Mouse (Mus musculus): ENCODE measurements around the gene Plekhg5.
"Not testable (repeated sequence)": the region's sequence is repeated elsewhere in the genome, so short reads cannot be mapped to it uniquely, and the experiment has no call there.

Plekhg5 gene

GRCm38 (mm10) chr4:152072121-152072601 lies at the start of gene Plekhg5:
TSS of gene Plekhg5 (plus strand) at chr4:152072498.
- no peak for DNase-seq (ENCODE audit: extremely low spot score)

- no peak for DNase-seq (ENCODE audit: extremely low spot score)
Observed at GRCm38 (mm10) chr4:152022506-152022905, 49.8 kb upstream of the Plekhg5 start.

GRCm38 (mm10) chr4:152024525-152024924 lies 47.8 kb upstream of the Plekhg5 start:
- no peak for DNase-seq (ENCODE audit: extremely low spot score)

GRCm38 (mm10) chr4:152026751-152027508 lies 45.4 kb upstream of the Plekhg5 start:
- peak; percentile 53 for DNase-seq (ENCODE audit: extremely low spot score)

- DNase-seq (ENCODE audit: extremely low spot score), result peak; percentile 95
Observed at GRCm38 (mm10) chr4:152027524-152027923, 44.8 kb upstream of the Plekhg5 start, which contains the start of gene Zbtb48. TSS of gene Zbtb48 (minus strand) at chr4:152027671.

GRCm38 (mm10) chr4:152028456-152028855 lies 43.8 kb upstream of the Plekhg5 start:
- DNase-seq (ENCODE audit: extremely low spot score), result no peak

- no peak for DNase-seq (ENCODE audit: extremely low spot score)
Observed at GRCm38 (mm10) chr4:152029087-152029486, 43.2 kb upstream of the Plekhg5 start.

- DNase-seq (ENCODE audit: extremely low spot score), result no peak
Observed at GRCm38 (mm10) chr4:152029997-152030396, 42.3 kb upstream of the Plekhg5 start.

GRCm38 (mm10) chr4:152032922-152033321 lies 39.4 kb upstream of the Plekhg5 start:
- DNase-seq (ENCODE audit: extremely low spot score), result no peak

- not testable (repeated sequence) for DNase-seq (ENCODE audit: extremely low spot score)
Observed at GRCm38 (mm10) chr4:152036464-152036863, 35.8 kb upstream of the Plekhg5 start.

GRCm38 (mm10) chr4:152038225-152038984 lies 33.9 kb upstream of the Plekhg5 start, which contains the start of gene Tas1r1:
TSS of gene Tas1r1 (minus strand) at chr4:152038568.
- DNase-seq (ENCODE audit: extremely low spot score), result no peak

GRCm38 (mm10) chr4:152038985-152039830 lies 33.1 kb upstream of the Plekhg5 start, which contains the start of gene Nol9:
TSS of gene Nol9 (plus strand) at chr4:152039321.
- DNase-seq (ENCODE audit: extremely low spot score), result peak; percentile 96

- no peak for DNase-seq (ENCODE audit: extremely low spot score)
Observed at GRCm38 (mm10) chr4:152039831-152040310, 32.4 kb upstream of the Plekhg5 start.

- no peak for DNase-seq (ENCODE audit: extremely low spot score)
Observed at GRCm38 (mm10) chr4:152041924-152042641, 30.2 kb upstream of the Plekhg5 start.

GRCm38 (mm10) chr4:152043171-152043570 lies 29.1 kb upstream of the Plekhg5 start:
- no peak for DNase-seq (ENCODE audit: extremely low spot score)

- no peak for DNase-seq (ENCODE audit: extremely low spot score)
Observed at GRCm38 (mm10) chr4:152044609-152045008, 27.7 kb upstream of the Plekhg5 start.

GRCm38 (mm10) chr4:152062390-152063110 lies 9.7 kb upstream of the Plekhg5 start:
- no peak for DNase-seq (ENCODE audit: extremely low spot score)

- no peak for DNase-seq (ENCODE audit: extremely low spot score)
Observed at GRCm38 (mm10) chr4:152067280-152067679, 5.0 kb upstream of the Plekhg5 start.

GRCm38 (mm10) chr4:152068166-152068724 lies 4.1 kb upstream of the Plekhg5 start:
- no peak for DNase-seq (ENCODE audit: extremely low spot score)

GRCm38 (mm10) chr4:152069245-152069644 lies 3.1 kb upstream of the Plekhg5 start:
- no peak for DNase-seq (ENCODE audit: extremely low spot score)

Data from embryo, embryonic 9.5 days (tissue).